Mouse (Mus musculus) left cerebral cortex, adult 11 months (tissue): ENCODE measurements around the gene Adap1.
"Not testable (repeated sequence)": the region's sequence is repeated elsewhere in the genome, so short reads cannot be mapped to it uniquely, and the experiment has no call there.

ENCODE experiments used
- DNase-seq: peaks from one replicate; pipeline ENCODE4 v3.0.0; 2022; ENCODE audit warnings: low spot score

Gene Adap1

DNA sequence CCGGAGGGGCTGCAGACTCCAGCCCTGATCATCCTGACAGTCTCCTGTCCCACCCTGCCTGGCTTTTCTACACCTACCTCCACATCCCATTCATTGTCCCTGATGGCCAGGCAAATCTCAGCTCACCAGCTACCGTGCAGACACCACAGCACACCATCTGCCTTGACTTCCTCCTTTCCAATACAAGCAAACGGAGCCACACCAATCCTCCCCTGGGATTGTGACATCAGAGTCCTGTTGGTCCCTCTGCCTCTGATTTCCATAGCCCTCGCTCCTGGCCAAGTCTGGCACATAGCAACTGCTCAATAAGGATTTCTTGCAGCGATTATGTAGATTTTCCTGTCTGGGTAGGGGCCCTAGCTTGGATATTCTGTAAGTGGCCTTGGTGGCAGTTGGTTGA, 25.7 kb upstream of the Adap1 start, which contains the start of gene Cox19:
TSS of gene Cox19 (minus strand) at position 285 of the 400 bp plus-strand sequence.
- no peak for DNase-seq

DNA sequence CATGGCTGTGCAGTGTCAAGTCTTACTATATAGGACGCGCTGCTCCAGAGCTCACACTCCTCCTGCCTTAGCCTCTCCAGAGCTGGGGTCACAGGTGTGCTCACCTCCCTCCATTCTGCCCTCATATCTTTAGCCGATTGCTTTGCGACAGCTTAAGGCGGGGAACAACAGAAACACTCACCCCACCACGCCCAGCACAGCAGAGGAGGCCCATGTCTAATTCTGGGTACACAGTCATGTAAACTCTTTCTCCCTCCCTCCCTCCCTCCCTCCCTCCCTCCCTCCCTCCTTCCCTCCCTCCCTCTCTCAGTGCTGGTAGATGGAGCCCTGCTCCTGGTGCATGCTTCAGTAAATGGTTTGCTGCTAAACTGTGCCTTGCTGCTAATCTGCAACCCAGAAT, 24.3 kb upstream of the Adap1 start:
- DNase-seq: no peak

DNA sequence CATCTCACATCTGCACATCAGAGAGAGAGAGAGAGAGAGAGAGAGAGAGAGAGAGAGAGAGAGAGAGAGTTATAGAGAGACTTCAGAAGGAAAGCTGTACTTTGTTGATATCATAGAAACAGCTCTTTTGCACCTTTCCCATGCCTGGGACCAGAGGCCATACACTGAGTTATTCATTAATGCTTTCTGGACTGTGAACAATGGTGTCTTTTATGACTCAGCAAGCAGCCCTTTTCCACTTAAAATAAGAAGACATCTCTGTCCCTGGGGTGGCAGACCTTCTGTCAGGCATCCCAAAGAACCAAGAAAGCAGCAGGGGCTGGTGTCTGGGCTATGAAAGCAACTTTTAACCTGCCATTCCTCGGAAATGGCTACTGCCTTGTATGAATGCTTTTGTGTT, 21.8 kb upstream of the Adap1 start:
- DNase-seq: no peak

DNA sequence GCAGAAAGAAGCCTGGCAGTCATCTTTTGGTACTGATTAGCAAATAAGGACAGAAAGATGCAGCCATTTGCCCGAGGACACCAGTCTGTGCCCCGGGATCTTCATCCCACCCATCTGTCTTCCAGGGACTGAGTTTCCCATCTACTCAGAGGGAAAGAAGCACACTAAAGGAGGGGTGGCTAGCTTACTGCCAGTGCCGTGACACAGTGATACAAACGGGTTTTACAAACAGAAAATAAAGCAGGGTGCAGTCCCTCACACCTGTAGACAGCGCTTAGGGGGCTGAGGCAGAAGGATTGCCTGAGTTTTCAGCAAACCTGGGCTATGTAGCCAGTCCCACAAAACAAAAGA, 19.9 kb upstream of the Adap1 start:
- no peak for DNase-seq

DNA sequence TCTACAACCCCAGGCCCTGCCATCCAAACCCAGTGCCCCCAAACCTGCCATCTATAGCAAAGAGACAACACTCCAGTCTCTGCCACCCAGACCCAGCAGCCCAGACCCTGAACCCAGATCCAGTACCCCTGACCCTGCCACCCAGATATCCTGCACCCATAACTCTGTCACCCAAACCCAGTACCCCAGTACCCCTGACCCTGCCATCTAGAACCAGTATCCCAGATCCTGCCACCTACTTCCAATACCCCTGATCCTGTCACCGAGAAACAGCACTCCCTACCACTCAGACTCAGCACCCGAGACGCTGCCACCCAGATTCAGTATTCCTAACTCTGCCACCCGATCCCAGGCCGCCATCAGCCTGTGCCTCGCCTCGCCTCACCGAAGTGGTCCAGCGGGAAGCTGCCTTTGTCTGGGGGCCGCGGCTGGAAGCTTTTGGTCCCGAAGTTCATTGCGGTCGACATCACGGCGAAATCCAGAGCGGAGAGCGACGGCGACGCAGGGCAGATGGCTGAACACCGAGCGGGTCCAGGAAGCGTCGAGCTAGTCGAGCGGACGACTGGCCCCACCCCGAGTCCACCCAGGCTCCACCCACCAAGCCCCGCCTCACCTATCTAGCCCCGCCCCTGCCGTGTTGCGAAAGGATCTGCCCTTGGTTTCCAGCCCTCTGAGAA, 19.4 kb upstream of the Adap1 start:
- DNase-seq: peak; percentile 88

DNA sequence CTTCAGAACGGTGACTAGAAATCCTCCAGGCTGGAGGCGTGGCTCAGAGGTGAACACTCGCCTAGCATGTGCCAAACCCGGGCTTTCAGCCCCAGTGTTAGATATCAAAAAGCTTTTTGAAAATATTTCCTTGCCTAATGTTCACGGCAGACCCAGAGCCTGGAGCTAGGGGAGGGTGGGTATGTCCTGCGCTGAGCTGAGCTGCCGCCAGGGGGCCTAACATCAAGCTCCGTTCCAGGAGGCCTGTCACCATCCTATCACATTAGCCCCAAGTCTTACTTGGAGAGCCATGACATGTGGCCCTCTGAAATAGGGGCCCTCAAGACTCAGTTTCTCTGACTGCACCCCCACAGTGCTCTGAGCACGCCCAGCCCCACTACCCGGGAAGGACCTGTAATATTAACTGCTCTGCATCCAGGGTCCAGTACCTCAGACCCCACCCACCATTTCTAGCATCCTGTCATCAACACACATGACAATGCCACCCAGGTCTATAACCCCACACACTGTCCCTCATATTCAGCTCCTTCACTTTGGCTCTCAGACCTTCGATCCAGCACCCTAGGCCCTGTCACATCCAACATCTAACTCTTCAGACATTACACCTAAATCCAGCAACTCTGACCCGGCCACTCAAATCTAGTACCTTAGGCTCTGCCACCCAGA, 18.7 kb upstream of the Adap1 start:
- peak; percentile 58 for DNase-seq

DNA sequence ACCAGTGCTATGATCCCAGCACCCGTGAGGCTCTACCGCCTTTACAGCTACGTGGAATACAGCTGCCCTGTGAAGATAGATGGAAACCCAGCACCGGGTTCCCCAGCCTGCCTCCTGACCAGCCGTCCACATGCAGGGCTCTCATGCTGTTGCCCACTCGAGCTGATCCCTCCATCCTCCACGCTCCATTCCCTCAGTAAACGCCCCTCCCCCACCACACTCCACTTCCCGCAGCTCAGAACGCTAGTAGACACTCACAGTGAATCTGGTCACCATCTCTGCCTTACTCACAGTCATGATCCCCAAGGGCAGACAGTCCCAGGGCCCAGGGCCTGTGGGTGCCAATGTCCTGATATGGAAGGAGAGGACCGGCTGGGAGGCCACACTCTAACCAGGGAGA, 13.5 kb upstream of the Adap1 start:
- no peak for DNase-seq

DNA sequence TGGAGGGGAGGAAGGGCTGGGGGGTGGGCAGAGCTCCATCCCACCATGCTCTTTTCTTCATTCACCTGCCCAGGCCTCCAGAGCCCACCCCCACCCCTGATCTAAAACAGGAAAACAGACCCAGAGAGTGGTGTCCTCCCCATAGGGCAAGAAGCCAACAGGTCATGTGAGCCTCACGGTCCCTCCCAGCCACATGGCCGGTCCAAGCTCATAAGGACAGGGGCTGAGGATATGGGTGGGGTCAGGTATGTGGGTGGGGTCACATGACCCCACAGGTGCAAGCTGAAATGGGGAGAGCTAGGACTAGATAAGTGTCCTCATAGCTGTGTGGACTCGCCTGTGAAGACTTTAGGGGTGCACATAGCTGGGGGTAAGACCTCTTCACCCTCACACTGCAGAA, 13.0 kb upstream of the Adap1 start:
- no peak for DNase-seq

DNA sequence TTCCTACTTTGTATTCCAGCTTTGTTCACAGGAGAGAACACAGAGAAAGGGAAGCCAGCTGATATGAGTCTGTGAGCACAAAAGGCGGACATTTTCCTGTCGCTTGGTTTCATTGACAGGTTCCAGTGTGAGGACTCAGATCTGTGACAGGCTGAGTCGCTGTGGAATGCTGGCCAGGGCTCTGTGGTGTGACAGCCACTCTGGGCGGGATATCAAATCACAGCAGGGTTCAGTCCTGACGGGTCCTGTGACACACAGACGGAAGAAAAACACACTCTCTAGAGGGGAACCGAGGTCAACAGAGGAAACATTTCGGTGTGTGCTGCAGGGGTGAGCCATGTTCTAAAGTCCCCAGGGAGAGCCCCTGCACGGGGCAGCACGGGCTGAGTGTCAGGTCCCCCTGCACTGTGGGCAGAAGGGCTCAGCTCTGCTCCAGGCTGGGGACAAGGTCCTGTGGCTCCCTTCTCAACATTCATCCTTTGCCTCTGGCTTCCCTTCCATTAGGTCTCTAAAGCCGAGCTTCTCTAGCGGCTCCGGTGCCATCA, 12.5 kb upstream of the Adap1 start:
- DNase-seq: no peak

DNA sequence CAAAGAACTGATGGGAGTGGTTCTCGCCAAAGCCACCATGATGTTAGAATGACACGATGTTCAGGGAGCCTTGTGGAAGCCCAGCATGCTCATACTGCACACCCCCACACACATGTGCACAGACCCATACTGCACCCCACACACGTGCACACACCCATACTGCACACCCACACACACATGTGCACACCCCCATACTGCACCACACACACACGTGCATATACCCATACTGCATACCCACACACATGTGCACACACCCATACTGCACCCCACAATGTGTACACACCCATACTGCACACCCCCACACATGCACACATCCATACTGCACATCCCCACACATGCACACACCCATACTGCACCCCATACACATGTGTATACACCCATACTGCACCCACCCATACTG, 10.2 kb upstream of the Adap1 start:
- no peak for DNase-seq

DNA sequence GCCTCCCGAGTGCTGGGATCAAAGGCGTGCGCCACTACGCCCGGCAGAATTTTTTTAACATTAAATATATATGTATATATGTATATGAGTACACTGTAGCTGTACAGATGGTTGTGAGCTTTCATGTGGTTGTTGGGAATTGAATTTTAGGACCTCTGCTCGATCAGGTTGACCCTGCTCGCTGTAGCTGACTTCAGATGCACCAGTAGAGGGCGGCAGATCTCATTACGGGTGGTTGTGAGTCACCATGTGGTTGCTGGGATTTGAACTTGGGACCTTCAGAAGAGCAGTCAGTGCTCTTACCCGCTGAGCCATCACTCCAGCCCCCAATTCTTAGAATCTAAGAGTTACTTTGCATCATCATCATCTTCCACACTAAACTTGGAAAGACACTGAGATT, 9.0 kb upstream of the Adap1 start:
- not testable (repeated sequence) for DNase-seq

DNA sequence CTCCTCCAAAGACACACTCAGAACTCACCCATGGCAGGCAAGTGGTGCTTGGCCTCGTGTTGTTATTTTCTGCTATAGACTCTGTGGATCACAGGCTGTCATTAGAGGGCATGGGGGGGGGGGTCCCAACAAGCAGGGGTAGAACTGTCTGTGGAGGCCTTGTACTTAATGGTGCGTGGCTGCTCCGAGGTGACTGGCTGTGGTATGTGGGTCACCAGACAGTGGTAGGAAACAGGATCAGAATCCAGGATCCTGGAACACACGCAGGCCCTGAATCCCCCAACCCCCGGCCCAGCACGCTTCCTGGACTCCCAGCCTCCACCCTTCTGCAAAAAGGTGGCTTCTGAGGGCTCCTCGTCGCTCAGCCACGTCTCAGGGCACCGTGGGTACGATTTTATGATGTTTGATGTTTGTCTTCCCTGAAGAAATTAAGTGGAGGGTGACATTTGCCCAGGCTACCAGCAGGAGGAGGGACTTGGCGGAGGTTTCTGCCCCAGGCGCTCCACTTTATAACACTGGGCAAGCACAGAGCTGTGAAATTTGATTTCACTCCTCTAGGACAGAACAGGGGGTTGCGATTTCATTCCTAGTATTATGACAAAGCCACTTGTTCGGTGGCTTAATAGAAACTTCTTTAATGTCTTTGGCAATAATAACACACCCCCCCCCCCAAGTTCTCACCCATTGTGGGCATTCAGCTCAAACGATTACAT, 8.0 kb upstream of the Adap1 start:
- no peak for DNase-seq

DNA sequence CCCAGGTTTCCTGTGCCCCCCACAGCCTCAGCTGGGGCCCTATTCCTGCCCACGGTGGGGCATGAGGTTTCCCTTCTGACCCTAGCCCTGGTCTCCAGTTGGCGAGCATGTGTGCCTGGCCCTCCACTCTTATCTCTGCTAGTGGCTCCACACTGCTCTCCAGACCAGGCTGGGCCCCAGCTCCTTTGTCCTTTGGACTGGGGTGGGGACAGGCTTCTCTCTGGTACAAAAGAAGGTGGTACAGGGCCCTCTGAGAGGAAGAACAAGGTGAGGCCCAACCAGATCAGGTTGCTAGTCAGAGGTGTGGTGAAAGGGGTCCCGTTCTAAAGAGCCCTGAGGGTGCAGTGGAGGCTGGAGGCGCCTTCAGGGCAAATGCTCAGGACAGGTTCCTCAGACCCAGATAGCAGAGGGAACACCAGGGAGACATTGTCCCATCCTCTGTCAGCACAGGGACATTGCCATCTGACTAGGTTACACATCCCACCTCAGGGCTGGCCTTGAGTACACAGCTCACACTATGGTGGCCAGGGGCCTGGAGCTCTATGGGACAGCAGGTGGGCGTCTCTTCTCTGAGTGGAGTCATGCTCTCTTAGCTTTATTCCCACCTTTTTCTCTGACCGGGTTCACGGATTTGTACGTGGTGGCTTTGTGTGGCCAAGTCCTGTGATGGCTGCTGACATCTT, 7.3 kb upstream of the Adap1 start:
- no peak for DNase-seq

DNA sequence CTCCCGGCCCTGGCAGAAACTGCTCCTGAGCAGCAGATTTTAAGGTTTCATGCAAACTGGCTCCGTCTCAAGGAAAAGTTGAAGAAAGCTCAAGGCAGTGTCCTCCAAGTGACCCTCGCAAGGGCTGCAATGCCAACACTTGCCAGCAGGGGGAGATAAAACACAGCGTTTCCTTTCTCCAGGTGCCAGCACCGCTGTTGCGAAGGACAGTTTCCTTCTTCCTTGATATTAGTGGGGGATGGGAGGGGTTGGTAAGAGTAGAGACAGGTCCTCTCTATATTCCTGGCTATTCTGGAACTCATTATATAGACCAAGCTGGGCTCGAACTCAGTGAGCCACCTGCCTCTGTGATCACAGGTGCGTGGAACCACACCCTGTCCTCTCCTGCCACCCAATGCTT, 6.3 kb upstream of the Adap1 start:
- DNase-seq: peak; percentile 63

DNA sequence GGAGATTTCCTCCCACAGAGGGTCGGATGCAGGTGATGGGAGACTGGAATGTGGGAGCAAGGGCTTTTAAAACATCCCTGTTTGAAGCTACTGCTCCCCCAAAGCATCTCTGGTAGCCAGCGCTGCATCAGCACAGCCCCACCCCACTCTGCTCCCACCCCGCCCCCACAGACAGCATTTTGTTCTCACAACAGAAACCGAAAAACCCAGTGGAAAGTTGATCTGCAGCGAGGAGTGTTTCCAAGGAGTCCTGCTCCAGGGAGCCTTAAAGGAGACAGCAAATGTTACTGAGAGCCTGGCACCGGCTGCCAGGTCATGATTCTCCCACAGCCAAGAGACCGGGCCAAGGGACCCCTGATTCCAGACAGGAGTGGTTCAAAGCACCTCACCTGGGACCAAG, 5.3 kb upstream of the Adap1 start:
- DNase-seq: no peak

DNA sequence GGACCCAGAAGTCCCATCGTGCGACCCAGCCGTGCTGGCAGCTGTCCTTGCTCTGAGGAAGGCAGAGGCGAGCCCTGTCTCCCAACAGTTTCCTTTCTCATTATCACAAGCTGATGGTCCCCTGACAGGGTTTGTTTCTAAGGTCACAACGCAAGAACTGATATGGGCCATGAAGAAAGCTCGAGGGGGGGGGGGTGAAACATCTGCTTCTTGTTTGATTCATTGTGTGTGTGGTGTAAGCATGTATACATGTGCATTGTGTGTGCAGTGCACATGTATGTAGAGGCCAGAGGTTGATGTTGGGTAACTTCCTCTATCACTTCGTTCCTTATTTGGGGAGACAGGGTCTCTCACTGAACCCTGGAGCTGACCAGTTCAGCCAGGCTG, 2.2 kb upstream of the Adap1 start:
- no peak for DNase-seq

DNA sequence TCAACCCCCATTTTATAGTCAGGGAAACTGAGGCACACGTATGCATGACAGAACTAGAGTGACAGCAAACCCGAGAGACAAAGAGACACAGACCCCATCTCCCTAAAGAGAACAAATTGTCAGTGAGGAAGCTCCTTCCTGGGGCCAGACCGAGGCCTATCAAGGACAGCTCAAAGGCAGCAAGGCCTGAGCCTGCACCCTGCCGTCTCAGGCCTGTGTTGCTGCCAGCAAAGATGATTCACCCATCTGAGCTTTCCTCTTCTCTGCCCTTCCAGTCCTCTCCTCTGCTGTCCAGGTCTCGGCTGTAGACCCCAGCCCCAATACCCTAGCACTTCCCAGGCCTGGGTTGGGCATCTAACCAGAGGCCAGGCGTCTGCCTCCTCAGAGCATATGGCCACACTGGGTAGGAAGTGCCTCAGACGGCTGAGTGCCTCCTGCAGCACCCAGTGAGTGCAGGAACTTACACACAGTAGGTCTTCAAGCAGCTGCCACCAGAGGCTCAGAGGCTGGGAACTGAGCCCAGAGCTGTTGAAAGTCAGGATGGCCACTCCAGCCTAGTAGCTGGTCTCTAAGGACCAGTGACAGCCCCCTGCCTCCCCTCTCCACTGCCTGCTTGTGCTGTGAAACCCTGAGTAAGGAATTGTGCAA, 1.7 kb upstream of the Adap1 start:
- DNase-seq: no peak

DNA sequence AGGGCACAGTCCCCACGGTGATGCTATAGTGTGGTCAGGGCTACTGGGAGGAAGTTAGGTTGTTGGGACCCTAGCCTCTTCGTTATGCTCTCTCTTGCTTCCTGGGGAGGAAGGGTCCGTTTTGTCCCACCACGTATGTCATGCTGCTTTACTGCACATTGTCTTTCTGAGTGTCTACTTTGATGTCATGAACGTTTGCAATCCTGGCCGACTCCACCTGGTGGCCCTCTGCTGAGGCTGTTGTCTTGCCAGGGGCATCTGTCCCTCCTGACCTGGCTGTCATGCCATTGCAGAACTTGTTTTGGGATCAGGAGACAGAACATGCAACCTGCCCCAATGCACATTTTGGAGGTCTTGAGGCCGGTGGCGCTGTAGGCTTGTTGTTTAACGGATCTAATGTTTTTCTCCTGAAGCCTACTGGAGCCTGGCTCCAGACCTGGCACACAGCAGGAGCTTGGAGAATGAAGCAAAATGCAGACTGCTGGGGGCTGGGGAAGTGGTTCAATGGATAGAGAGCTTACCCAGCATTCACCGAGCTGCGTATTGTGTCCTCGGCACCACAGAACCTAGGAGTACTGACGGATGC, 782 bp upstream of the Adap1 start:
- DNase-seq: no peak

DNA sequence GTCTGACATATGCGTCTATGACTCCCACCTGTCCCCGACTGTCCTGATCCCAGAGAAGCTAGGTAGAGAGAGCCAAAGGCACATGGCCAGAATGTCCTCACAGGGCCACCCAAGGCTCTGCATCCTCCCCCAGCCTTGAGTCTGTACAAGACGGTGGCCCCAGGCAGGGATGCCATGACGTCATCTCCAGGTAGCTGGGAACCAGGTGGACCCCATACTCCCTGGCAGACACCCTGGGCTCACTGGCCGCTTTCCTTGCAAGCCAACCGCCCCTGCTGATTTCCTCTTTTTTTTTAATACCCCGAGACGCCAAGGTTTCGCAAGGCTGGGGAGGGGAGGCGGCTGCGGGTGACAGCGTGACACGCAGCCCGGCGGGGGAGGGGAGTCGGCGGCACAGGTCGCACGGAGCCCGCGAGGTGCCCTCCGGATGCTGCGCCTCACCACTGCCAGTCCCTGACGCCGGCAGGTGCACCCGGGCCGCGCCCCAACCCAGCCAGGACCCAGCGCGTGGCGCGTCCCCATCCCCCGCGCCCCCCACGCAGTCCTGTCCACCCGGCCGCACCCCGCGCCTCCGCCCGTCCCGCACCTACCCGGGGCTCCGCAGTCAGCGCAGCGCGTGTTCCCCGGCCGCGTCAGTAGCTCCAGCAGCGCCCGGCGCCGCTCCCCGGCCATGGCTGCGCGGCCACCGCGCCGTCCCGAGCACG, 579 bp downstream of the Adap1 start:
- DNase-seq: no peak

DNA sequence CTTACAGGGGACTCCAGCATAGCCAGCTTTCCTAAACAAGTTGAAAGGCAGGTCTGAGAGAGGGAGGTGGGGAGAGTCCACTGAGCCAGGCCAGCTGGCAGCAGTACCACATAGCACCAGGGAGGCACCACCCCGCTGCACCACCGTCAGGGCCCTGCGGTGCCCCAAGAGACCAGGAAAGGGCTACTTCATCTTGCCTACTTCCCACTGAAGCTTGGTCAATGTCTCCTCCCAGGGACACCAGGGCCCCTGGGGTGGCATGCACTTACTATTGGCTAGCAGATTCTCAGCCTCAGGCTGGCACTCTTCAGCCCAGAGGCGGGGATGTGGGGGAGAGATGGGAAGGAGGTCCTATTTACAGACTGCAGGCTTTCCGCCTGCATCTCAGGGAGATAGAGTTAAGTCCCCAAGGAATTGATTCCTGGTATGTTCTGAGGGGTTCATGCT, 1.4 kb downstream of the Adap1 start:
- peak; percentile 50 for DNase-seq
